Mouse (Mus musculus): ENCODE measurements around the gene Mark2.

DNA sequence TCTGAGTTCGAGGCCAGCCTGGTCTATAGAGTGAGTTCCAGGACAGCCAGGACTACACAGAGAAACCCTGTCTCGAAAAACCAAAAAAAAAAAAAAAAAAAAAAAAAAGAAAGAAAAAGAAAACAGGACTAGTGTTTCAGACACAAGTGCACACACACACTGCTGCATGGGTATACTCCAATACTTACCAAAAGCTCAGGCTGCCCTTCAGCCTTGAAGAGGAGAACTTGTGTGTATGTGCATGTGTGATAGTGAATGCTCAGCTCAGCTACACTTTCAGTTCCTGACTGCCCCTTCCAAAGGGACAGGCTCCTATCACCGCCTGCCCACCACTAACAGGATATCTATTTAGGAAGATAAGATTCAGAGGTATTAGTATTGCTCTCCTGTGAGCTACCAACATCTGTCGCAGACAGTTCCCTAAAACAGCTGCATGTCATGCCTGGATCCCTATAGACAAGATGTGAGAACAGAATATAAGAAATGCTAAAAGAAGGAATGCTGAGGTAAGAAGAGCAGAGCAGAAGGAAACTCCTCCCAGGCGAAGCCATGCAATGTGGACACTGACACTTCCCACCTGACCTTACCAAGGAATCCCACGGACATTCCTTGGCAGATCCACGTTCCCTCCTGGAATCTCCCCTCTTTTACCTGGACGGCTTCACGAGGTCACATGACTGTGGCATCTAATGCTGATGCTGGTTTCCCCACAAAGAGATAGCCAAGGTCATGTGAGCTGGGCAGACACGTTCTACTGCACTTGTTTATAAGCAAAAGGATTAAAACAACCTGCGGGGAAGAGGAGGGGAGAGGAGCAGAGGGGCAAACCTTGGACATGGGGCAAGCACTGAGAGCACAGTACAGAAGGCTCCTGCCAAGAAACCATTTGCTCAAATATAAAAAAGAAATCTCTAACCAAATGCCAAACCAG, 36.0 kb downstream of the Mark2 start:
- TF ChIP-seq GATA1 (IDR thresholded peaks at IDR 0.05; ENCODE audit: low read length), result no peak
- no peak for TF ChIP-seq TAL1 (IDR thresholded peaks at IDR 0.05; ENCODE audit: low read length)

Measured in erythroblast, embryonic 14.5 days (primary cell).